Mouse (Mus musculus) heart, embryonic 11.5 days (tissue): ENCODE data around the gene Npm1. TPM values are rescaled to one million over a fixed set of nuclear protein-coding genes. Genes with fewer than 3 reads are reported as not detected.

Experiments used
- ATAC-seq: fragments of 200-750 bp; cut with Nextera tagmentation; replicated peaks from 2 replicates; pipeline ENCODE4 v1.8.0; 2017; ENCODE audit warnings: moderate library complexity; ENCODE audit not compliant: insufficient number of reproducible peaks, low FRiP score, low TSS enrichment
- H3K27ac ChIP-seq: fragments of 300-500 bp; sonication (generic); 2 replicates; pipeline ENCODE4 v1.5.1; 2014; ENCODE audit warnings: mild to moderate bottlenecking, low read depth, low read length
- H3K27me3 ChIP-seq: fragments of 300-500 bp; sonication (generic); 2 replicates; pipeline ENCODE4 v1.6.1; 2014; ENCODE audit warnings: mild to moderate bottlenecking, low read length, mixed read lengths; ENCODE audit not compliant: control insufficient read depth, insufficient read depth
- H3K36me3 ChIP-seq: fragments of 300-500 bp; sonication (generic); 2 replicates; pipeline ENCODE4 v1.6.1; 2014; ENCODE audit warnings: mild to moderate bottlenecking, low read length, moderate library complexity, mixed read lengths; ENCODE audit not compliant: control insufficient read depth, insufficient read depth
- H3K4me1 ChIP-seq: fragments of 300-500 bp; sonication (generic); 2 replicates; pipeline ENCODE4 v1.6.1; 2014; ENCODE audit warnings: low read length; ENCODE audit not compliant: control insufficient read depth, insufficient read depth
- H3K4me2 ChIP-seq: fragments of 300-500 bp; sonication (generic); 2 replicates; pipeline ENCODE4 v1.6.1; 2014; ENCODE audit warnings: mild to moderate bottlenecking, moderate library complexity
- H3K4me3 ChIP-seq: fragments of 300-500 bp; sonication (generic); 2 replicates; pipeline ENCODE4 v1.5.1; 2014; ENCODE audit warnings: low read depth, low read length
- H3K9ac ChIP-seq: fragments of 300-500 bp; sonication (generic); 2 replicates; pipeline ENCODE4 v1.6.1; 2014; ENCODE audit warnings: mild to moderate bottlenecking, low read depth, low read length, moderate library complexity
- H3K9me3 ChIP-seq: fragments of 300-500 bp; sonication (generic); replicated peaks from 2 replicates; pipeline ENCODE4 v1.6.1; 2016; ENCODE audit warnings: low read length; ENCODE audit not compliant: control insufficient read depth
- WGBS: fragments of 180-500 bp; shearing (Covaris S2); extraction: QIAGEN DNeasy Blood & Tissue Kit; methylation state at CpG from one replicate; pipeline ENCODE4 v1.1.7; 2014; ENCODE audit not compliant: insufficient replicate concordance; 5-methylcytosine and 5-hydroxymethylcytosine counted together
- polyA plus RNA-seq: library from polyadenylated mRNA; unstranded; fragments of >200 nt; fragmentation: Nextera tagmentation; extraction: Ambion mirVana; gene quantifications from 2 replicates; pipeline ENCODE4 v1.2.1, GENCODE M21; 2014

The Npm1 gene
- polyA plus RNA-seq, 1 experiment from 2014 or later = 689 TPM

DNA sequence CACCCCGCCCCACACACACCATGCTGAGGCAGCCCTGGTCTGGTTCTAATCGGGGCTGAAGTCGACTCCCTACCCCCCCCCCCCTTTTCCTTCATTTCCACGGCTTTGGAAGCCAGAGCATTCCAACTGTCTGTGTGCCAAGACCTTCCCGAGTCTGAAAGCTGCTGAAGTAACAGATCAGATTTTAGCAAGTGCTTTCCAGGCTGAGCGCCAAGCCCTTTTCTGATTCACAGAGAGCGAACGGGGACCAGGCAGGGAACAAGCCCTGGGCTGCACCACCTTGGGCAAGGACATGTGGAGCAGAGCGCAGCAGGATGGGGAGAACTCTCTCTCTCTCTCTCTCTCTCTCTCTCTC, 16.9 kb downstream of the Npm1 start:
- Histone ChIP-seq H3K4me3 (no peak overlapping the region), H3K4me2 (peak overlapping the region; percentile 98), H3K9me3 (no peaks in the 10 kb centered on the region), H3K27me3 (peaks cover 29% of the 10 kb centered on the region), H3K9ac (no peak overlapping the region), H3K36me3 (peaks cover 4% of the 10 kb centered on the region; the same call in 1 of the 2 replicates), H3K27ac (no peak overlapping the region), H3K4me1 (peaks cover 29% of the 10 kb centered on the region)
- no peak for ATAC-seq
- WGBS = 4% methylated on average over 9 of the region's 9 CpGs

DNA sequence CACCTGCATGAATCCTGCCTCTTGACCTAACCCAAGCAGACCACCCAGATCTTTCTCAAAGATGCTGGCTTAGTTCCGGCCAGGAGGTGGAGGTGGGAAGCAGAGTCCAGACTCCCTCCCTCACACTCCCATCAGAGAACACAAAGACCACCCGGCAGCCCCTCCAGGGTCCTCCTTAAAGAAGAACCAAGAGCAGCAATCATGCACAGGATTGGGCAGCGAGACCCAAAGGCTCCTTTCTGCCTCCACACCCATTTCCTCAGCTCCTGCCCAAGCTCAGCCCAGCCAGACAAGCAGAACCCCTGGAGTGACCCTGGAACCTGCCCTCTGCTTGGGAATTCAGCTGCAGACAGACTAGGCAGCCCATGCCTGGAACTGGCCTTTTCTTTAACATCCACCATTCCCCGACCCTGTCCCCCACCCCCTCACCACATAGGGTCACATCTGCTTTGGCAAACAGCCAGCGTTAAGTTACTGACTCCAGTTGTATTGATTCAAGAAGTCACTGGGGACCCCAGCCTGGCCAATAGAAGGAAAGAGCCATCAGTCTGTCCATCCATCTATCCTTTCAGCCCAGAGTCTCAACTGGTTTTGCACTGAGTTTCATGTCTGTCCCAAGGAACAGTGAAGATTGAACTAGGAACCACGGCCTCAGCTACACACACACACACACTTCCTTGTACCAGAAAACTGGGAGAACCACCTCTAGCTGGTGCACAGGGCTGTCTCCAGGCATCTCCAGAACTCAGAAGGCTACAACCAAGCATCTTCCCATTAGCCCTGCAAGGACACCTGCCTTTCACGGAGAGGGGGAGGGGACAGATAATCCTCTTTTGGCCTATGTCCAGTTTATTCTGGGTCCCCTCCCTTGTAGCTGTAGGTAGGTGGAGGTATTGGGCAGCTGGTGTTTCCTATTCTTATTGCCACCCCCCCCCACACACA, 17.5 kb downstream of the Npm1 start:
- ATAC-seq = no peak
- Histone ChIP-seq H3K27me3 (peaks cover 29% of the 10 kb centered on the region), H3K9me3 (no peaks in the 10 kb centered on the region), H3K4me3 (no peak overlapping the region), H3K27ac (no peak overlapping the region), H3K4me2 (peak overlapping the region; percentile 32; the same call in 1 of the 2 replicates), H3K9ac (no peak overlapping the region), H3K4me1 (peaks cover 29% of the 10 kb centered on the region), H3K36me3 (no peaks in the 10 kb centered on the region)
- 38% methylated on average over 7 of the region's 7 CpGs for WGBS

DNA sequence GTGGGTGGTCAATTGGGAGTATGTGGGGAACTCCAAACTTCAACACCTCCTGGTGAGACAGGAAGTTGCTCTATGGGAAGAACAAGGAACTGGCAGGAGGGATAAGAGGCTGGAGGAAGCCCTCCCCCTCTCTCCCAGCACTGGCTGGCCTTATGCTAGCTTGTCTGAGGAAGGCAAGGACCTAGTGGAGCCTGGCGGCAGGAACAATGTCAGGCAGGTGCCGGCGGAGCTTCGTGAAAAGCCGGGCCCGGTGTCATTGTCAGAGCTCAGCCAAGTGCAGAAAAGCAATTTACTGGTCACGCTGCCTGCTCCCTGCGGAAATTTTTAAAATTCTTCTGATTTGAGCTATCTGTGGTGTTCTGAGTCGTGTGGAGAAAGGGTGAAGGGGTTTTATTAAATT, 19.1 kb downstream of the Npm1 start:
- H3K27ac ChIP-seq = no peak overlapping the region
- H3K4me3 ChIP-seq = no peak overlapping the region
- peaks cover 30% of the 10 kb centered on the region for H3K27me3 ChIP-seq
- no peaks in the 10 kb centered on the region for H3K36me3 ChIP-seq
- ATAC-seq = no peak
- no peak overlapping the region for H3K4me2 ChIP-seq
- peaks cover 29% of the 10 kb centered on the region for H3K4me1 ChIP-seq
- H3K9ac ChIP-seq = no peak overlapping the region
- 27% methylated on average over 9 of the region's 9 CpGs for WGBS
- H3K9me3 ChIP-seq = no peaks in the 10 kb centered on the region

DNA sequence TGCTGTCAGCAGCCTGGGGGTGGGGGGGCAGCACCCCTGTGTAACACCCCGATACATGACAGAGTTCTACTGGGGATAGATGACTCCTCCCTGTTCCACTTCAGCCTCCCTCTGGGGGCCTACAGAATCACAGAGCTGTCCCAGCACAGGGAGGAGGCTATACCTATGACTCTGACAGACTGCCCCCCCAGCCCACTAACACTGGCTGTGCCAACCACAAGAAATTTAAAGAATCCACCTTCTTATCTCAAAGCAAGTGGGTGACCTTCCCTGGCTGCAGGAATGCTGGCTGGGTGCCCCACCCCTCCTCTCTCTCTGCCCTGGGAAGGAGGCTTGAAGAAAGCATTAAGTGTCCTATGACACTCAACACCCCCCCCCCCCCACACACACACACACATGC, 20.2 kb downstream of the Npm1 start:
- H3K36me3 ChIP-seq = no peaks in the 10 kb centered on the region
- H3K4me2 ChIP-seq = peak overlapping the region; percentile 8; the same call in 1 of the 2 replicates
- no peaks in the 10 kb centered on the region for H3K9me3 ChIP-seq
- H3K4me1 ChIP-seq = peaks cover 27% of the 10 kb centered on the region
- H3K4me3 ChIP-seq = no peak overlapping the region
- 0 out of 2 replicates have a peak overlapping the region, but pooled peaks have one; percentile 15 for H3K27ac ChIP-seq
- H3K9ac ChIP-seq = no peak overlapping the region
- ATAC-seq = no peak; the same call in 1 of the 2 replicates
- peaks cover 32% of the 10 kb centered on the region for H3K27me3 ChIP-seq
- 33% methylated on average over 1 of the region's 1 CpGs for WGBS

DNA sequence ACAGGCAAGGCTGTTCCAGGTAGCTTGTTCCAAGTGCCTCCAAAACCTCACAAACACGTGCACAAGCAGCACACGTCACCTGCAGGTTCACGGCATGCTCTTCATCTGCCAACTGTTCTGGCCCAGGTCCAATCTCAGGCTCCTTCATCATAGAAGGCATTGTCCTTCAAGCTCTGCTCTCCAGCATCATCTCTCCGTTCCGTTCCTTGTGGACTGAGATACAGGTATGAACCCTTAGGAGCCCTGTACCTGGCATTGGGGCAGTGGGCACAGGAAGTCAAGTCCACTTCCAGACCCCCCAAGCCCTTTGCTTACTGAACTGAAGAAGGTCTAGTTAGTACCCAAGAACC, 22.9 kb downstream of the Npm1 start:
- WGBS = 87% methylated on average over 5 of the region's 5 CpGs
- no peak for ATAC-seq

DNA sequence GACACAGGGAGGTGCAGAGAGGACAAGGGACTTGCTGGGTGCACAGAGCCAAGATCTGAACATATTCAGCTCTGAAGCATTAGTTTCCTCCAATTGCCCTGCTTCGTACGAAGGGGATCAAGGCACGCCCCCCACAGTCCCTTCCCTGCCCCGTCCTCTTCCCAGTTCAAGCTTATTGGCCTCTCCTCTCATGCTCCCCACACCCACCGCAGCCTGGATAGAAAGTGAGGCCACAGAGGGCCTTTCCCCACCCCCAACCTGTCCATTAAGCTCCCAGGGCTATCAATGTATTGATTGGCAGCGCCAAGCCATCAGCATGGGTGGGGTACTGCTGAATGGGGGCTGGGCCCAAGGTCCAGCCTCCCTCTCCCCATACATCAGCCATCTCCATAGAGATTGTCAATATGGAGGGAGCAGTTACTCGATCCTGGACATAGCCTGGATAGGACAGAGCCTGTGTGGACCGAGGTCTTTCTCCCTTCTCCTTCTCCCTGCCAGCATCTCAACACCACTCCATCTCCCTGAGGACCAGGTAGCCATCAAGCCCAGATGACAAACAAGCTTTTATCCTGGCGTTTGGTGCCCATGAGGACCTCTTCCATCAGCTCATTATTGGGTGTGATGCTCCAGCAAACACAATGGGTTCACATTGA, 23.4 kb downstream of the Npm1 start:
- Histone ChIP-seq H3K4me3 (no peak overlapping the region), H3K9ac (no peak overlapping the region), H3K36me3 (no peaks in the 10 kb centered on the region), H3K4me2 (no peak overlapping the region), H3K27me3 (peaks cover 10% of the 10 kb centered on the region; the same call in 1 of the 2 replicates), H3K4me1 (peaks cover 12% of the 10 kb centered on the region), H3K9me3 (no peaks in the 10 kb centered on the region), H3K27ac (no peak overlapping the region)
- WGBS = 75% methylated on average over 9 of the region's 9 CpGs
- ATAC-seq = no peak

More for the DNA sequence above, 22.9 kb downstream of the Npm1 start:
- H3K4me2 ChIP-seq = no peak overlapping the region
- no peaks in the 10 kb centered on the region for H3K36me3 ChIP-seq
- no peaks in the 10 kb centered on the region for H3K9me3 ChIP-seq
- H3K27ac ChIP-seq = no peak overlapping the region
- peaks cover 12% of the 10 kb centered on the region for H3K4me1 ChIP-seq
- H3K27me3 ChIP-seq = peaks cover 15% of the 10 kb centered on the region
- H3K9ac ChIP-seq = no peak overlapping the region
- H3K4me3 ChIP-seq = no peak overlapping the region

DNA sequence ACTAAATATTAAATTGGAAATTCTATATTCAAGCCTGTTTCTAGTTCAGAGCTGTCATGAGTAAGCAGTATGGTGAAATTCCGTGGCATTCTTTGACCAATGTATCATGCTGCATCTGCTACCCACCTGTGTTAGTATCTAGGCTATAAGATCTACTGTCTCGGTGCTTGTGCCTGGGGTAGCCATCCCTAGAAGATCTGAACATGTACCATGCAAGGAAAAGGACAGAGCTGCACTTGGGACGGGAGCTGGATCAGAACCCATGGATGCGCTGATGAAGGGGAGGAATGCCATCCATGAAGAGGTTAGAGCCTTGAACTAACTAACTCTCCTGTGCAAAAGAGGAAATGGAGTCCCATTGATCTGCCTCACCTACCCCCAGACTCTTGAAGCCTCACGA, 24.3 kb downstream of the Npm1 start:
- Histone ChIP-seq H3K9ac (no peak overlapping the region), H3K4me1 (peaks cover 12% of the 10 kb centered on the region), H3K9me3 (no peaks in the 10 kb centered on the region), H3K27me3 (peaks cover 8% of the 10 kb centered on the region; the same call in 1 of the 2 replicates), H3K36me3 (no peaks in the 10 kb centered on the region), H3K4me3 (no peak overlapping the region), H3K4me2 (no peak overlapping the region), H3K27ac (no peak overlapping the region)
- WGBS = 77% methylated on average over 5 of the region's 5 CpGs
- ATAC-seq = no peak

DNA sequence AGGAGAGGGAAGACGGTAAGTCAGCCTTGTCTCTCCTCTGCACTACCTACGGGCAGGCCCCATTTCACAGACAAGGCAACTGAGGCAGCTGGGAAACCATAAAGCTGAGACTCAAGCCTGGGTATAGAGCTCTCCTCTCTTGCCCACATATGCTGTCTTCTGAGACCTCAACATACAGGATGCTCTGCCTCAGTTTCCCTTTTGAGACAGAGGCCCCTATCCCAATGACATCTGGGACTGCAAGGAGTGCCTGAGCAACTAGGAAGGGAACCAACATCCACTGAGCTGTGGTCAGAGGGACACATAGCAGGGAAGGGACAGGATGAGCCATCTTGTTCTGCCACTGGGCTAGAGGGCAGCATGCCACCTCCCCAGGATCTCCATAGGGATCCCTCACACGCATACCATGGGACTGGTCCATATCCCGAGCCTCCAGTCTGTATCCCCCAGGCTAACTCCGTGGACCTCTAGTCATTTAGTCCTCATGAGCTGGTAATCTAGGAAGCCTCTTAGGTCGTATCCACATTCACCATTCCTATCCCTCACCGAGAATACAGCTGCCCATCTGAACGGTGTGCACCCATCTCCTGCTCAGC, 28.5 kb downstream of the Npm1 start:
- ATAC-seq = no peak

More for the DNA sequence above, 28.5 kb downstream of the Npm1 start:
- Histone ChIP-seq H3K4me2 (no peak overlapping the region), H3K4me1 (no peaks in the 10 kb centered on the region), H3K27ac (no peak overlapping the region), H3K27me3 (peaks cover 12% of the 10 kb centered on the region; the same call in 1 of the 2 replicates), H3K36me3 (no peaks in the 10 kb centered on the region), H3K9me3 (no peaks in the 10 kb centered on the region), H3K4me3 (no peak overlapping the region), H3K9ac (no peak overlapping the region)
- 78% methylated on average over 8 of the region's 8 CpGs for WGBS
